Mouse (Mus musculus) myocyte (in vitro differentiated cells): ENCODE measurements at regions not wholly inside any gene's neighbourhood (a gene's known extent, or its start where the extent isn't known, plus 50 kb on each side); places are given as distances from the start of the nearest gene placed in this dataset.
"Not testable (repeated sequence)": the region's sequence is repeated elsewhere in the genome, so short reads cannot be mapped to it uniquely, and the experiment has no call there.

ENCODE experiments used
- H3K27me3 ChIP-seq: one replicate; pipeline ENCODE4 v1.6.1; 2011; ENCODE audit not compliant: control insufficient read depth, insufficient read depth, insufficient read length
- H3K36me3 ChIP-seq: one replicate; pipeline ENCODE4 v1.6.1; 2011; ENCODE audit not compliant: control insufficient read depth, insufficient read depth
- H3K4me2 ChIP-seq: one replicate; pipeline ENCODE4 v1.6.1; 2011; ENCODE audit warnings: low read depth, control low read depth
- H3K4me3 ChIP-seq: one replicate; pipeline ENCODE4 v1.5.1; 2011; ENCODE audit warnings: mild to moderate bottlenecking, control low read depth, moderate library complexity
- H3K79me2 ChIP-seq: one replicate; pipeline ENCODE4 v1.6.1; 2011; ENCODE audit not compliant: control insufficient read depth, insufficient read depth
- H3ac ChIP-seq: one replicate; pipeline ENCODE4 v1.6.1; 2011; ENCODE audit not compliant: control insufficient read depth, insufficient read length
- CEBPB ChIP-seq: IDR thresholded peaks from 2 replicates; pipeline ENCODE4 v1.6.1; 2011; ENCODE audit warnings: mild to moderate bottlenecking, moderate library complexity; ENCODE audit not compliant: poor library complexity, insufficient read depth, severe bottlenecking
- E2F4 ChIP-seq: IDR thresholded peaks from one replicate; pipeline ENCODE4 v1.6.1; 2011; ENCODE audit warnings: mild to moderate bottlenecking, control low read depth, moderate library complexity; ENCODE audit not compliant: insufficient read depth
- MAX ChIP-seq: IDR thresholded peaks from one replicate; pipeline ENCODE4 v1.6.1; 2011; ENCODE audit warnings: low read depth, mild to moderate bottlenecking, control low read depth
- MYOD1 ChIP-seq, 3 experiments: IDR thresholded peaks; one replicate each; pipeline ENCODE4 v1.6.1; 2011; ENCODE audit warnings: control low read depth in 2 of 3, low read depth in 2 of 3, mild to moderate bottlenecking in 2 of 3, moderate library complexity in 1 of 3; ENCODE audit not compliant: insufficient read length in 2 of 3, control insufficient read depth in 1 of 3
- MYOG ChIP-seq, 3 experiments: IDR thresholded peaks; one replicate each; pipeline ENCODE4 v1.6.1; 2011; ENCODE audit warnings: control low read depth in 2 of 3, low read depth in 2 of 3, mild to moderate bottlenecking in 2 of 3; ENCODE audit not compliant: insufficient read length in 2 of 3, control insufficient read depth in 1 of 3, insufficient read depth in 1 of 3
- POLR2A ChIP-seq: IDR thresholded peaks from one replicate; pipeline ENCODE4 v1.6.1; 2011; ENCODE audit warnings: low read depth, mild to moderate bottlenecking, control low read depth, moderate library complexity; ENCODE audit not compliant: insufficient read length
- POLR2AphosphoS2 ChIP-seq: IDR thresholded peaks from one replicate; pipeline ENCODE4 v1.6.1; 2011; ENCODE audit warnings: low read depth, control low read depth; ENCODE audit not compliant: insufficient read length
- REST ChIP-seq: IDR thresholded peaks from one replicate; pipeline ENCODE4 v1.6.1; 2011; ENCODE audit warnings: mild to moderate bottlenecking, control low read depth, moderate library complexity; ENCODE audit not compliant: insufficient read depth, insufficient read length
- SRF ChIP-seq: IDR thresholded peaks from one replicate; pipeline ENCODE4 v1.6.1; 2011; ENCODE audit warnings: low read depth; ENCODE audit not compliant: control insufficient read depth, insufficient read length
- TCF12 ChIP-seq: IDR thresholded peaks from one replicate; pipeline ENCODE4 v1.6.1; 2011; ENCODE audit warnings: mild to moderate bottlenecking, control low read depth; ENCODE audit not compliant: poor library complexity, insufficient read depth, severe bottlenecking
- TCF3 ChIP-seq: IDR thresholded peaks from one replicate; pipeline ENCODE4 v1.6.1; 2011; ENCODE audit warnings: low read depth, control low read depth; ENCODE audit not compliant: insufficient read length
- USF1 ChIP-seq: IDR thresholded peaks from one replicate; pipeline ENCODE4 v1.6.1; 2011; ENCODE audit warnings: low read depth, mild to moderate bottlenecking, control low read depth, moderate library complexity

DNA sequence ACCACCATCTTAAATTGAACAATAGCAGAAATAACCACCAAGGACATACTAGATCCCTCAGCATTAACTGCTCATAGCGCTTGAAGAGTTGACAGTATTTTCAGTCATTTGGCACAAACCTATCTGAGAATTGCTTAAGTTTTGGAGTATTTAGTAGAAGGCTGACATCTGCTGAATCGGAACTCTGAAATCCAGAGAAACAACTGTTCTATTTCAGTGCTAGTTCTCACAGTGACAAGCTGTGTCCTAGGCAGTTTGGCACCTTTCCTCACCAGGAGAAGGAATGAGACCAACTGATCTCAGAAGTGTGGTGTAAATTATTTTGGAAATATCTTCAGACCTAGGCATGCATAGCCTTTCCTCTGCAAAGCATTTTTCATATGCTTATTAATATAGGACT is 330.4 kb upstream of the Ube2e3 start:
- H3ac ChIP-seq = no peak overlapping the region
- no peak overlapping the region for H3K4me2 ChIP-seq
- no peak overlapping the region for H3K4me3 ChIP-seq
- H3K36me3 ChIP-seq = no peaks in the 10 kb centered on the region
- H3K79me2 ChIP-seq = no peaks in the 10 kb centered on the region
- no peaks in the 10 kb centered on the region for H3K27me3 ChIP-seq
- TF ChIP-seq CEBPB (no peak), USF1 (no peak), MYOG (IDR thresholded peaks at IDR 0.05; ENCODE audit: control insufficient read depth in 1 of 3, insufficient read depth in 1 of 3, insufficient read length in 2 of 3, low read depth in 2 of 3) (no peak), TCF12 (no peak), E2F4 (no peak), SRF (no peak), MYOD1 (IDR thresholded peaks at IDR 0.05; ENCODE audit: control insufficient read depth in 1 of 3, insufficient read length in 2 of 3, low read depth in 2 of 3) (no peak)

DNA sequence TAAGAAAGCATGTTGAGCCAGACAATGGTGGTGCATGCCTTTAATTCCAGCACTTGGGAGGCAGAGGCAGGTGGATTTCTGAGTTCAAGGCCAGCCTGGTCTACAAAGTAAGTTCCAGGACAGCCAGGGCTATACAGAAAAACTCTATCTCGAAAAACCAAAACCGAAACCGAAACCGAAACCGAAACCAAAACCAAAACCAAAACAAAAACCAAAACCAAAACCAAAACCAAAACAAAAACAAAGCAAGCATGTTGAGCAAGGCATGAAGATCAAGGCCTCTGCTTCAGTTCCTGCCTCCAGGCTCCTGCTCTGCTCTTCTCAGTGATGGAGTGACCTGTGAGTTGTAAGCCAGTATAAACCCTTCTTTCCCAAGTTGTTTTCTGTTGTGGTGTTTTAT is 334.0 kb upstream of the Ube2e3 start:
- not testable (repeated sequence) for H3ac ChIP-seq, H3K27me3 ChIP-seq, H3K79me2 ChIP-seq, H3K4me2 ChIP-seq, H3K4me3 ChIP-seq, H3K36me3 ChIP-seq

DNA sequence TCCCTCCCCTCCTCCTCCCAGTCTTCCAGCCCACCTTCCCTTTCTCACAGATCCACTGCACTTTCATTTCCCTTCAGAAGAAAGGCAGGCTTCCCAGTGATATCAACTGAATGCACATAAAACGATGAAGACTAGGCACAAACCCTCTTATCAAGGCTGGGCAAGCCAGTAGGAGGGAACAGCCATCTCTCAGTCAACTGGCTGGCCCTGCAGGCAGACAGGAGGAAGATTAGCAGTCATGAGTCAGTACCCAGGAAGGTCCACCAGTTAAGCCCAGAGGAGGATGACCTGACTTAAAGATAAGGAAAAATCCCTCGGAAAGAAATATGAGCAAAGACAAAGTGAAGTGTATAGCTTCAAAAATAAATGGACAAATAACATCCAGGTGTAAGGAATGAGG is 337.4 kb upstream of the Ube2e3 start:
- H3K79me2 ChIP-seq = no peaks in the 10 kb centered on the region
- no peak overlapping the region for H3ac ChIP-seq
- H3K27me3 ChIP-seq = no peaks in the 10 kb centered on the region
- no peak overlapping the region for H3K4me2 ChIP-seq
- no peak overlapping the region for H3K4me3 ChIP-seq
- TF ChIP-seq TCF12 (no peak), CEBPB (no peak), SRF (no peak), MAX (no peak), MYOD1 (IDR thresholded peaks at IDR 0.05; ENCODE audit: control insufficient read depth in 1 of 3, insufficient read length in 2 of 3, low read depth in 2 of 3) (no peak), TCF3 (no peak), POLR2AphosphoS2 (no peak), REST (no peak), E2F4 (no peak), MYOG (IDR thresholded peaks at IDR 0.05; ENCODE audit: control insufficient read depth in 1 of 3, insufficient read depth in 1 of 3, insufficient read length in 2 of 3, low read depth in 2 of 3) (no peak), USF1 (no peak), POLR2A (no peak)
- no peaks in the 10 kb centered on the region for H3K36me3 ChIP-seq

DNA sequence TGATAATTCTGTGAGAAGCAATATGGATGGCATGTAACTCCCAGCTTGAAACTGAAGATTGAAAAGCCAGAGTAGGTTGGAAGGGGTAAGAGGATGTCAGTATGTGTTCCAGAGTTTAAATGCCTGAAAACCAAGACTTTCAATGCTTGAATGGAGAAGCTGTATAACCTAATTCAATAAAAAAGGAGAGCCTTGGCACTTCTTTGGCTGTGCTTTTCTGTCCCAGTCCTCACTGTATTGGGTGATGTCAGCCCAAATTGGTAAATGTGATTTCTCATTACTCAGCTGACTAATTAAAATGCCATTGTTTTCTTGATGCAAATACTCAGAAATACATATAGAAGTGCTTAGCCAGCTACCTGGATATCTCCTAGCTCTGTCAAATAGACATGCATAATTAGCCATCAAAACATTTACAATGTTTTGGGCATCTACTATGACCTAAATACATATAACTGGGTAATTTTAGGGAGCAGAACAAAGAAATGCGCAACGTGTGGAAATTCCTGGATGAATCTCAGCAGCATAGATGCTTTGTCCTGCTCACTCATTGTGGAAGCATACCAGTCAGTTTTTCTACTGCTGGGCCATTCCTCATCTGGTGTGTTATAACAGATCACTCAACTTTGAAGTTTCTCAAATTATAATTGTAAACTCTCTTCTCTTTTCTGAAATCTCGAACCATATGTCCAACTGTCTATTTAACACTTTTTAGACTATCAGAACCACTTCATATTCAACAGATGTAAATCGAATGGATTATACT is 347.5 kb upstream of the Ube2e3 start:
- TF ChIP-seq TCF12 = no peak
- no peak for TF ChIP-seq SRF
- TF ChIP-seq MYOD1 (IDR thresholded peaks at IDR 0.05; ENCODE audit: control insufficient read depth in 1 of 3, insufficient read length in 2 of 3, low read depth in 2 of 3) = no peak
- TF ChIP-seq USF1 = no peak
- TF ChIP-seq MYOG (IDR thresholded peaks at IDR 0.05; ENCODE audit: control insufficient read depth in 1 of 3, insufficient read depth in 1 of 3, insufficient read length in 2 of 3, low read depth in 2 of 3) = no peak
- TF ChIP-seq CEBPB = no peak
- no peak for TF ChIP-seq TCF3
- no peak for TF ChIP-seq POLR2A
- no peak for TF ChIP-seq POLR2AphosphoS2
- no peak for TF ChIP-seq E2F4
- no peak for TF ChIP-seq REST
- no peak for TF ChIP-seq MAX
- no peak overlapping the region for H3K4me2 ChIP-seq

GRCm38 (mm10) chr2:78493115-78493514 is 374.8 kb upstream of the Ube2e3 start:
- no peak overlapping the region for H3K4me3 ChIP-seq
- no peak overlapping the region for H3ac ChIP-seq
- TF ChIP-seq MYOG (IDR thresholded peaks at IDR 0.05; ENCODE audit: control insufficient read depth in 1 of 3, insufficient read depth in 1 of 3, insufficient read length in 2 of 3, low read depth in 2 of 3) = no peak
- no peak for TF ChIP-seq USF1
- no peak for TF ChIP-seq POLR2A
- no peak for TF ChIP-seq E2F4
- no peak for TF ChIP-seq POLR2AphosphoS2
- TF ChIP-seq MYOD1 (IDR thresholded peaks at IDR 0.05; ENCODE audit: control insufficient read depth in 1 of 3, insufficient read length in 2 of 3, low read depth in 2 of 3) = no peak
- TF ChIP-seq TCF12 = no peak
- TF ChIP-seq REST = no peak
- no peak for TF ChIP-seq MAX
- TF ChIP-seq CEBPB = no peak
- no peak for TF ChIP-seq SRF
- no peak for TF ChIP-seq TCF3
- no peaks in the 10 kb centered on the region for H3K27me3 ChIP-seq
- no peaks in the 10 kb centered on the region for H3K79me2 ChIP-seq
- H3K36me3 ChIP-seq = no peaks in the 10 kb centered on the region
- no peak overlapping the region for H3K4me2 ChIP-seq

More for the DNA sequence above, 347.5 kb upstream of the Ube2e3 start:
- no peak overlapping the region for H3K4me3 ChIP-seq
- no peaks in the 10 kb centered on the region for H3K27me3 ChIP-seq
- no peaks in the 10 kb centered on the region for H3K36me3 ChIP-seq
- no peak overlapping the region for H3ac ChIP-seq
- H3K79me2 ChIP-seq = no peaks in the 10 kb centered on the region
